Mouse (Mus musculus): ENCODE measurements around the gene Stk10. TPM values are rescaled to one million over a fixed set of nuclear protein-coding genes. Genes with fewer than 3 reads are reported as not detected.

Stk10 gene
- polyA plus RNA-seq (2014; fragmentation: Nextera tagmentation; extraction: Ambion mirVana) = 0.58 and 0.67 TPM in 2 replicates

DNA sequence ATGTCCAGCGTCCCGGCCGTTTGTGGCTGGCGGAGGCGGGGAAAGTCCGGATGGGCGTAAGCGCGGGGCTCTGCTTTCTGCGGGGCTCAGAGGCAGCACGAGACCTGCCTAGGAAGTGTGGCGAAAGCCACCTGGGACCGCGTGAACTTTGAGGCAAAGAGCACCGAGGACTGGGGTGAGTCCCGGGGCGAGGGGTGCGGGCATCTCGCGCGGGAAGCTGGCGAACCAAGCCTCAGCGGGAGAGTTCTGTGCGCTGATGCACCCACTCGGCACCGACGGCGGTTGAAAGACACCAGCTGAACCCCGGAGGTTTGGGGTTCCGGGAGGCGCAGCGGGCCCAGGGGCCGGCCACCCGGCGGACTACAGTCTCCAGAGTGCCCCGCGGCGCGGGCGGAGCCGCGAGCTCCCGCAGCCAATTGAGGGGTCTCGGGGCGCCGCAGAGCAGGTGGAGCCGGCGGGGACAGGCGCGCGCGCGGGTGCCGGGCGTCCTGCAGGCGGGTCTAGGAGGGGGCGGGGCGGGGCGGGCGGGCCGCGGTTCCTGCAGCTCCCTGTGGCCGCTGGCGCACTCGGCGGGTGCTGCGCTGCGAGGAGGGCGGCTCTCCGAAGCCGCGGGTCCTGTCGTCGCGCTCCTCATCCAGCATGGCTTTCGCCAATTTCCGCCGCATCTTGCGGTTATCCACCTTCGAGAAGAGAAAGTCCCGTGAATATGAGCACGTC lies at the start of gene Stk10:
Gene Stk10, plus strand, starts transcription at position 541 of the 717 bp plus-strand sequence.
- ATAC-seq (ENCODE audit: low FRiP score) = peak; percentile 91
- Histone ChIP-seq H3K4me1 (ENCODE audit: control insufficient read depth, insufficient read depth, low read length) (peaks cover 7% of the 10 kb centered on the region), H3K4me2 (peak within 1 kb of the TSS; percentile 99), H3K27ac (ENCODE audit: low read depth, low read length) (no peak within 1 kb of the TSS), H3K9me3 (ENCODE audit: control insufficient read depth, low read length) (no peaks in the 10 kb centered on the region), H3K36me3 (ENCODE audit: control insufficient read depth, insufficient read depth, low read length) (no peaks in the 10 kb centered on the region), H3K27me3 (ENCODE audit: control insufficient read depth, insufficient read depth, low read length) (peaks cover 21% of the 10 kb centered on the region), H3K9ac (ENCODE audit: low read length) (peak within 1 kb of the TSS; percentile 72), H3K4me3 (ENCODE audit: low read depth, low read length) (peak within 1 kb of the TSS; percentile 59)
- WGBS = under 1% methylated on average over 74 of the region's 82 CpGs
- peak; percentile 96 for DNase-seq (ENCODE audit: low spot score, missing footprints)

DNA sequence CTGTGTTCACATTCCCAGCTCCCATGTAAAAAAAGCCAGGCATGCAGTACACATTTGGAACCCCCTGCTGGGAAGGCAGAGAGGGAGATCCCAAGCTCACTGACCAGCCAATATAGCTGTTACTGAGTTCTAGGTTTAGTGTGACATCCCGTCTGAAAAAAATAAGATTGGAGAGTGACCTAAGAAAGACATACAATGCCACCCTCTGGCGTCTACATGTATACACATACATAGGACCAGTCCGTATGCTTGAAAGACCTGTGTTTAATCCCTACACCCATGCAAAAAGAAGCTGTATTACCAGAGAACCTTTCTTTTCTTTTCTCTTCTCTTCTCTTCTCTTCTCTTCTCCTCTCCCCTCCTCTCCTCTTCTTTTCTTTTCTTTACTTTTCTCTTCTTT lies 47.8 kb upstream of the Stk10 start:
- Histone ChIP-seq H3K27me3 (ENCODE audit: control insufficient read depth, insufficient read depth, low read length) (no peaks in the 10 kb centered on the region), H3K4me1 (ENCODE audit: control insufficient read depth, insufficient read depth, low read length) (no peaks in the 10 kb centered on the region), H3K9me3 (ENCODE audit: control insufficient read depth, low read length) (no peaks in the 10 kb centered on the region), H3K9ac (ENCODE audit: low read length) (no peak overlapping the region), H3K27ac (ENCODE audit: low read depth, low read length) (no peak overlapping the region), H3K4me3 (ENCODE audit: low read depth, low read length) (no peak overlapping the region), H3K36me3 (ENCODE audit: control insufficient read depth, insufficient read depth, low read length) (no peaks in the 10 kb centered on the region; the same call in 1 of the 2 replicates), H3K4me2 (no peak overlapping the region)
- 71% methylated on average over 3 of the region's 3 CpGs for WGBS
- ATAC-seq (ENCODE audit: low FRiP score) (no peak), DNase-seq (ENCODE audit: low spot score, missing footprints) (no peak)

DNA sequence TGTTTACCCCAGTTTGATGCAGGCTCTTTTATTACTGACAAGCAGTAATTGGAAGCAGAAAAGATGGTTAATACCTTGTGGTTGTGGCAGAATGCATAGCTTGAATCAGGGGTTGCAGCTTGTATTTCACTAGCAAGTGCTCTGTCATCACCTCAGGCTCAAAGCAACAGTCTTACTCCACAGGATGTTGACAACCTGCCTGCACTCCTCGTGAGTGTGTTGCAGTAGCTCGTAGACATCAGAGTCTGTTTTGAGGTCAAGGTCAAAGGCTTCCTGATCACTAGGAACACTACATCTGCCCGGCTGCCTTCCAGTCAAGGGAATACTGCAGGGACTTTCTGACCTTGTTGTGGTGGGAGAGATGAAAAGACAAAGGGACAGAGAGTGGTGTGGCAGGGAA lies 46.5 kb upstream of the Stk10 start:
- Histone ChIP-seq H3K9ac (ENCODE audit: low read length) (no peak overlapping the region), H3K27me3 (ENCODE audit: control insufficient read depth, insufficient read depth, low read length) (no peaks in the 10 kb centered on the region), H3K4me3 (ENCODE audit: low read depth, low read length) (no peak overlapping the region), H3K4me1 (ENCODE audit: control insufficient read depth, insufficient read depth, low read length) (no peaks in the 10 kb centered on the region), H3K27ac (ENCODE audit: low read depth, low read length) (no peak overlapping the region), H3K36me3 (ENCODE audit: control insufficient read depth, insufficient read depth, low read length) (no peaks in the 10 kb centered on the region; the same call in 1 of the 2 replicates), H3K9me3 (ENCODE audit: control insufficient read depth, low read length) (no peaks in the 10 kb centered on the region), H3K4me2 (no peak overlapping the region)
- WGBS = 80% methylated on average over 3 of the region's 3 CpGs
- no peak for ATAC-seq (ENCODE audit: low FRiP score)
- no peak for DNase-seq (ENCODE audit: low spot score, missing footprints)

DNA sequence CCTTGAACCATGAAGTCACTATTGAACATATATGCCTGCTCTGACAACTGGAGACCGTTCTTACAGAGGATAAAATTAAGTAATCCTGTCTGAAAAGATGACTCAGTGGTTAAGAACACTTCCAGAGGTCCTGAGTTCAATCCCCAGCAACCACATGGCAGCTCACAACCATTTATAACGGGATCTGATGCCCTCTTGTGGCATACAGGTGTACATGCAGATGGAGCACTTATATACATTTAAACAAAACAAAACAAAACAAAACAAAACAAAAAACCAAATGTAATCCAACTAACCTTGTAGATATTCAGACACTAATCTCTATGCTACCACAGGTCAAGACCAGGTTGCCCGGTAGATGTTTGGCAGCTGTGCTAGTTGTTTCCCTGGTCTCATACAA lies 45.6 kb upstream of the Stk10 start:
- no peak for ATAC-seq (ENCODE audit: low FRiP score)

DNA sequence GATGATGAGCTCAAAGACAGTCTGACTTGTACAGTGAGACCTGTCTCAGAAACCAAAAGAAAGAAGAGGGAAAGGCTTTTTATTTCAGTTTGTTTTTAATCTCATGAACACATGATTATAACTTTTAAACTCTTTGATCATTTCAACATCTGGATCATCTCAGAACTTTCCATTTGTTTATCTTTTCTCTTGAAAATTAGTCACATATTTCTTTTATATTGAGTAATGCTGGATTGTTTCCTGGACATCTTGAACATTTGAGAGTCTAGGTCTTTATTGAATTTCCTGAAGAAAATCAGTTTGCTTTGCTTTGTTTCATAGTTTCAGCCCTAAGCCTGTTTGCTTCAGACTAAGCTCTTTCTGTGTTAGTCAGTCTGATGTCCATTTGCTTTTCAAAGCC lies 44.8 kb upstream of the Stk10 start:
- Histone ChIP-seq H3K4me3 (ENCODE audit: low read depth, low read length) (no peak overlapping the region), H3K36me3 (ENCODE audit: control insufficient read depth, insufficient read depth, low read length) (no peaks in the 10 kb centered on the region; the same call in 1 of the 2 replicates), H3K9ac (ENCODE audit: low read length) (no peak overlapping the region), H3K4me1 (ENCODE audit: control insufficient read depth, insufficient read depth, low read length) (no peaks in the 10 kb centered on the region), H3K27ac (ENCODE audit: low read depth, low read length) (no peak overlapping the region), H3K27me3 (ENCODE audit: control insufficient read depth, insufficient read depth, low read length) (no peaks in the 10 kb centered on the region), H3K9me3 (ENCODE audit: control insufficient read depth, low read length) (no peaks in the 10 kb centered on the region), H3K4me2 (no peak overlapping the region)
- no peak for DNase-seq (ENCODE audit: low spot score, missing footprints)
- no peak for ATAC-seq (ENCODE audit: low FRiP score)

More for the DNA sequence above, 45.6 kb upstream of the Stk10 start:
- Histone ChIP-seq H3K4me3 (ENCODE audit: low read depth, low read length) (no peak overlapping the region), H3K4me1 (ENCODE audit: control insufficient read depth, insufficient read depth, low read length) (no peaks in the 10 kb centered on the region), H3K9ac (ENCODE audit: low read length) (no peak overlapping the region), H3K9me3 (ENCODE audit: control insufficient read depth, low read length) (no peaks in the 10 kb centered on the region), H3K27me3 (ENCODE audit: control insufficient read depth, insufficient read depth, low read length) (no peaks in the 10 kb centered on the region), H3K36me3 (ENCODE audit: control insufficient read depth, insufficient read depth, low read length) (no peaks in the 10 kb centered on the region; the same call in 1 of the 2 replicates), H3K4me2 (no peak overlapping the region), H3K27ac (ENCODE audit: low read depth, low read length) (no peak overlapping the region)
- 93% methylated on average over 3 of the region's 3 CpGs for WGBS
- no peak for DNase-seq (ENCODE audit: low spot score, missing footprints)

DNA sequence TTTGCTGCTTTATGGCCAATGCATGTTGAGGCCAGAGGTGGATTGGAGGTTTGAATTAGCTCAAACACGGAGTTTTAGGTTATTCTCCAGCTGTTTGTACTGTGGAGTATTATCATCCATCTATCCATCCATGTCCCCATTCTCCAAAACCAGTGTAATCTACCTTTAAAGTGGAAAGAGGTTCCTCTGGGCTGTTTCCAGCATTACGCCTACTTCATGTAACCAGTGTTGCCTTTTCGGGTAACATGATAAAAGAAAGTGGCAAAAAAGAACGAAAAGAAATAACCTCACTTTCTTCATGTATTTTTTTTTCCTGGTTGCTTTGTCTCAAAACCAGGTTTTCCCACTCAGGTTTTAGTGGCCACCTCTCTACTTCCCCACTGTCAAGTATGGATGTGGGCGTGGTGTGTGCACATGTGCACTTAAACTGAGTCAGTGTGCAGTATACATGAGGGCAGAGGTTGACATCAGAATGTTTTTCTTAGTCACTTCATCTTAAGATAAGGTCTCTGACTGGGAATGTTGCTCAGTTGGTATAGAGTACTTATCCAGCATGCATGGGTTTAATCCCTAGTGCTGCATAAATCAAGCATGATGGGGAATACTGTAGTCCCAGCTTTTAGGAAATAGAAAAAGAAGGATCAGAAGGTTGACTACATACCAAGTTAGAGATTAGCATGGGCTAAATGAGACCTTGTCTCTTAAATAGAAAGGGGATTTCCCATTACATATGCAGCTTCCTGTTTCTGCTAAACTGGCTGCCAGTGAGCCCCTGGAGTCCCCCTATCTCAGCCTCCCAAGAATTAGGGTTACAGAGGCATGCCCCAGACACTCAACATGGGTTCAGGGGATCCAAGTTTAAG lies 44.1 kb upstream of the Stk10 start:
- WGBS = 89% methylated on average over 5 of the region's 5 CpGs
- DNase-seq (ENCODE audit: low spot score, missing footprints) = no peak
- Histone ChIP-seq H3K4me2 (no peak overlapping the region), H3K4me3 (ENCODE audit: low read depth, low read length) (no peak overlapping the region), H3K9ac (ENCODE audit: low read length) (no peak overlapping the region), H3K36me3 (ENCODE audit: control insufficient read depth, insufficient read depth, low read length) (no peaks in the 10 kb centered on the region; the same call in 1 of the 2 replicates), H3K27ac (ENCODE audit: low read depth, low read length) (no peak overlapping the region), H3K4me1 (ENCODE audit: control insufficient read depth, insufficient read depth, low read length) (no peaks in the 10 kb centered on the region), H3K9me3 (ENCODE audit: control insufficient read depth, low read length) (no peaks in the 10 kb centered on the region), H3K27me3 (ENCODE audit: control insufficient read depth, insufficient read depth, low read length) (no peaks in the 10 kb centered on the region)
- no peak for ATAC-seq (ENCODE audit: low FRiP score)

DNA sequence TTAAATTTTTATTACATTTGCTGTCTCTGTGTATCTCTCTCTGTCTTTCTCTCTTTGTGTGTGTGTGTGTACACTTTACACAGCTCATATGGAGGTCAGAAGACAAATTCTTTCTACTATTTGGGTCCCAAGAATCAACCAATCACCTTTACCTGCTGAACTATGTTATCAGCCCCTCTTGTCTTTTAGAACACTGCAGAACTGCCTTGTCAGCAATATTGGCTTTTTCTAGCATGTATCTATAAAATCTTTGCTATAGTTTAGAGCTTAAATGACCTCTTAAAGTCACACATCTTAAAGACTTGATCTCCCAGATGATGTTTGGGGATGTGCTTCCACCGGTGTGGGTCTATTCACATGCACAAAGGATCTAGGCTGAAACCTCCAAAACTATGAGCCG lies 42.0 kb upstream of the Stk10 start:
- H3K36me3 ChIP-seq (ENCODE audit: control insufficient read depth, insufficient read depth, low read length) = no peaks in the 10 kb centered on the region; the same call in 1 of the 2 replicates
- H3K4me3 ChIP-seq (ENCODE audit: low read depth, low read length) = no peak overlapping the region
- H3K4me1 ChIP-seq (ENCODE audit: control insufficient read depth, insufficient read depth, low read length) = no peaks in the 10 kb centered on the region
- H3K27ac ChIP-seq (ENCODE audit: low read depth, low read length) = no peak overlapping the region
- ATAC-seq (ENCODE audit: low FRiP score) = no peak
- no peaks in the 10 kb centered on the region for H3K9me3 ChIP-seq (ENCODE audit: control insufficient read depth, low read length)
- no peak overlapping the region for H3K4me2 ChIP-seq
- no peak for DNase-seq (ENCODE audit: low spot score, missing footprints)
- no peaks in the 10 kb centered on the region for H3K27me3 ChIP-seq (ENCODE audit: control insufficient read depth, insufficient read depth, low read length)
- WGBS = 98% methylated on average over 2 of the region's 2 CpGs
- no peak overlapping the region for H3K9ac ChIP-seq (ENCODE audit: low read length)

DNA sequence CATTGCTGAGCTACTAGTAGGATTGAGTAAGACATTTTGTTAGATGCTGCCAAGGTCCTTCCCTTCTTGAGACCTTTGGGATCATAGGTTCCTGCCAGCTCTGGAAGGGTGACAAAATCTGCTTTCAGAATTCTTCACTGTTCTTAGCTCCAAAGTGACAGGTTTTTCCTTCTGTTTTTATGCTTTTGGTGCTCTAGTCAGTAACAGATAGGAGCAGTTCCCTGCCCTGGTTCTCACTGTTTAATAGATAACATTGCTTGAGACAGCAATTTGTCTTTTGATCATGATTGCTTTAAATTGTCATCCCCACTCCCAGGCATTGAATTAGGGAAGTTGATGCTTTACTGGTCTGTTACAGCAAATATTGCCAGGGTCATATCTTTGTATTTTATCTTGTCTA lies 39.8 kb upstream of the Stk10 start:
- no peak for ATAC-seq (ENCODE audit: low FRiP score)
- Histone ChIP-seq H3K36me3 (ENCODE audit: control insufficient read depth, insufficient read depth, low read length) (no peaks in the 10 kb centered on the region), H3K4me3 (ENCODE audit: low read depth, low read length) (no peak overlapping the region), H3K9me3 (ENCODE audit: control insufficient read depth, low read length) (no peaks in the 10 kb centered on the region), H3K27ac (ENCODE audit: low read depth, low read length) (no peak overlapping the region), H3K4me1 (ENCODE audit: control insufficient read depth, insufficient read depth, low read length) (no peaks in the 10 kb centered on the region), H3K27me3 (ENCODE audit: control insufficient read depth, insufficient read depth, low read length) (no peaks in the 10 kb centered on the region), H3K9ac (ENCODE audit: low read length) (no peak overlapping the region), H3K4me2 (no peak overlapping the region)
- DNase-seq (ENCODE audit: low spot score, missing footprints) = no peak

DNA sequence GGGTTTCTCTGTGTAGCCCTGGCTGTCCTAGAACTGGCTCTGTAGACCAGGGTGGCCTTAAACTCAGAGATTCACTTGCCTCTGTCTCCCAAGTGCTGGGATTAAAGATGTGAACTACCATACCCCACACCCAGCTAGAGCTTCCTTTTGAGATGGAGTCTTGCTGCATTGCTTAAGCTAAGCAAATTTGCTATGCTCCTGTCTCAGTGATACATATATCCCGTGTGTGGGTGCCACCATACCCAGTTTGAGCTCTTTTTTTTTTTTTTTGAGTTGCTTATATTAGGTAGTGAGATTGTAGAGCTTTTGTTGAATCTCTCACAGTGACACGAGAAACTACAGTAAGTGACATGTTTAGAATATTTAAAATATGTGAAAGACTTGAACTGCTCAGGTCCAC lies 37.8 kb upstream of the Stk10 start:
- no peak for ATAC-seq (ENCODE audit: low FRiP score)
- Histone ChIP-seq H3K36me3 (ENCODE audit: control insufficient read depth, insufficient read depth, low read length) (no peaks in the 10 kb centered on the region), H3K4me3 (ENCODE audit: low read depth, low read length) (no peak overlapping the region), H3K4me2 (no peak overlapping the region), H3K27ac (ENCODE audit: low read depth, low read length) (no peak overlapping the region), H3K4me1 (ENCODE audit: control insufficient read depth, insufficient read depth, low read length) (no peaks in the 10 kb centered on the region), H3K9me3 (ENCODE audit: control insufficient read depth, low read length) (no peaks in the 10 kb centered on the region), H3K27me3 (ENCODE audit: control insufficient read depth, insufficient read depth, low read length) (no peaks in the 10 kb centered on the region), H3K9ac (ENCODE audit: low read length) (no peak overlapping the region)
- no peak for DNase-seq (ENCODE audit: low spot score, missing footprints)
- 90% methylated on average over 2 of the region's 2 CpGs for WGBS

Data from midbrain, embryonic 11.5 days (tissue).